Mouse (Mus musculus) myocyte (in vitro differentiated cells): ENCODE measurements around the gene Gltp. TPM values are rescaled to one million over a fixed set of nuclear protein-coding genes. Genes with fewer than 3 reads are reported as not detected.

Source experiments
- H3K27me3 ChIP-seq: one replicate; pipeline ENCODE4 v1.6.1; 2011; ENCODE audit not compliant: control insufficient read depth, insufficient read depth, insufficient read length
- H3K36me3 ChIP-seq: one replicate; pipeline ENCODE4 v1.6.1; 2011; ENCODE audit not compliant: control insufficient read depth, insufficient read depth
- H3K4me2 ChIP-seq: one replicate; pipeline ENCODE4 v1.6.1; 2011; ENCODE audit warnings: low read depth, control low read depth
- H3K4me3 ChIP-seq: one replicate; pipeline ENCODE4 v1.5.1; 2011; ENCODE audit warnings: mild to moderate bottlenecking, control low read depth, moderate library complexity
- H3K79me2 ChIP-seq: one replicate; pipeline ENCODE4 v1.6.1; 2011; ENCODE audit not compliant: control insufficient read depth, insufficient read depth
- H3ac ChIP-seq: one replicate; pipeline ENCODE4 v1.6.1; 2011; ENCODE audit not compliant: control insufficient read depth, insufficient read length
- CEBPB ChIP-seq: IDR thresholded peaks from 2 replicates; pipeline ENCODE4 v1.6.1; 2011; ENCODE audit warnings: mild to moderate bottlenecking, moderate library complexity; ENCODE audit not compliant: poor library complexity, insufficient read depth, severe bottlenecking
- E2F4 ChIP-seq: IDR thresholded peaks from one replicate; pipeline ENCODE4 v1.6.1; 2011; ENCODE audit warnings: mild to moderate bottlenecking, control low read depth, moderate library complexity; ENCODE audit not compliant: insufficient read depth
- MAX ChIP-seq: IDR thresholded peaks from one replicate; pipeline ENCODE4 v1.6.1; 2011; ENCODE audit warnings: low read depth, mild to moderate bottlenecking, control low read depth
- MYOD1 ChIP-seq, 3 experiments: IDR thresholded peaks; one replicate each; pipeline ENCODE4 v1.6.1; 2011; ENCODE audit warnings: control low read depth in 2 of 3, low read depth in 2 of 3, mild to moderate bottlenecking in 2 of 3, moderate library complexity in 1 of 3; ENCODE audit not compliant: insufficient read length in 2 of 3, control insufficient read depth in 1 of 3
- MYOG ChIP-seq, 3 experiments: IDR thresholded peaks; one replicate each; pipeline ENCODE4 v1.6.1; 2011; ENCODE audit warnings: control low read depth in 2 of 3, low read depth in 2 of 3, mild to moderate bottlenecking in 2 of 3; ENCODE audit not compliant: insufficient read length in 2 of 3, control insufficient read depth in 1 of 3, insufficient read depth in 1 of 3
- POLR2A ChIP-seq: IDR thresholded peaks from one replicate; pipeline ENCODE4 v1.6.1; 2011; ENCODE audit warnings: low read depth, mild to moderate bottlenecking, control low read depth, moderate library complexity; ENCODE audit not compliant: insufficient read length
- POLR2AphosphoS2 ChIP-seq: IDR thresholded peaks from one replicate; pipeline ENCODE4 v1.6.1; 2011; ENCODE audit warnings: low read depth, control low read depth; ENCODE audit not compliant: insufficient read length
- REST ChIP-seq: IDR thresholded peaks from one replicate; pipeline ENCODE4 v1.6.1; 2011; ENCODE audit warnings: mild to moderate bottlenecking, control low read depth, moderate library complexity; ENCODE audit not compliant: insufficient read depth, insufficient read length
- SRF ChIP-seq: IDR thresholded peaks from one replicate; pipeline ENCODE4 v1.6.1; 2011; ENCODE audit warnings: low read depth; ENCODE audit not compliant: control insufficient read depth, insufficient read length
- TCF12 ChIP-seq: IDR thresholded peaks from one replicate; pipeline ENCODE4 v1.6.1; 2011; ENCODE audit warnings: mild to moderate bottlenecking, control low read depth; ENCODE audit not compliant: poor library complexity, insufficient read depth, severe bottlenecking
- TCF3 ChIP-seq: IDR thresholded peaks from one replicate; pipeline ENCODE4 v1.6.1; 2011; ENCODE audit warnings: low read depth, control low read depth; ENCODE audit not compliant: insufficient read length
- USF1 ChIP-seq: IDR thresholded peaks from one replicate; pipeline ENCODE4 v1.6.1; 2011; ENCODE audit warnings: low read depth, mild to moderate bottlenecking, control low read depth, moderate library complexity
- polyA plus RNA-seq: library from polyadenylated mRNA; unstranded; fragments of >200 nt; fragmentation: generic; extraction: Trizol; gene quantifications from one replicate; pipeline ENCODE4 v1.2.1, GENCODE M21; 2012; ENCODE audit warnings: missing spikeins

Gltp gene
- polyA plus RNA-seq, 1 experiment, result 45.2 TPM

- Histone ChIP-seq H3K36me3 (peaks cover 3% of the 10 kb centered on the region), H3K4me3 (peak within 1 kb of the TSS; percentile 56), H3ac (peak within 1 kb of the TSS; percentile 89), H3K27me3 (no peaks in the 10 kb centered on the region), H3K4me2 (peak within 1 kb of the TSS; percentile 88), H3K79me2 (no peaks in the 10 kb centered on the region)
- TF ChIP-seq MYOG (IDR thresholded peaks at IDR 0.05; ENCODE audit: control insufficient read depth in 1 of 3, insufficient read depth in 1 of 3, insufficient read length in 2 of 3, low read depth in 2 of 3), result no peak
- TF ChIP-seq POLR2AphosphoS2, result peak; percentile 56
- no peak for TF ChIP-seq E2F4
- peak; percentile 79 for TF ChIP-seq POLR2A
These were observed 16.7 kb upstream of the Gltp start, which contains the start of gene Tchp for GRCm38 (mm10) chr5:114707265-114708068. TSS of gene Tchp (plus strand) at chr5:114707760.

GRCm38 (mm10) chr5:114702403-114703392 is 11.9 kb upstream of the Gltp start:
- H3K4me3 ChIP-seq, result no peak overlapping the region
- H3K4me2 ChIP-seq, result no peak overlapping the region
- H3K27me3 ChIP-seq, result no peaks in the 10 kb centered on the region
- H3K36me3 ChIP-seq, result no peaks in the 10 kb centered on the region
- H3K79me2 ChIP-seq, result no peaks in the 10 kb centered on the region
- H3ac ChIP-seq, result no peak overlapping the region
- TF ChIP-seq USF1 (no peak), E2F4 (no peak), MYOD1 (IDR thresholded peaks at IDR 0.05; ENCODE audit: control insufficient read depth in 1 of 3, insufficient read length in 2 of 3, low read depth in 2 of 3) (no peak), REST (no peak), CEBPB (no peak), TCF12 (no peak), SRF (no peak), MYOG (IDR thresholded peaks at IDR 0.05; ENCODE audit: control insufficient read depth in 1 of 3, insufficient read depth in 1 of 3, insufficient read length in 2 of 3, low read depth in 2 of 3) (no peak), POLR2A (no peak), POLR2AphosphoS2 (no peak), TCF3 (no peak), MAX (no peak)

GRCm38 (mm10) chr5:114699015-114699414 is 8.2 kb upstream of the Gltp start:
- no peak overlapping the region for H3K4me2 ChIP-seq
- no peaks in the 10 kb centered on the region for H3K36me3 ChIP-seq
- no peak overlapping the region for H3K4me3 ChIP-seq
- no peak overlapping the region for H3ac ChIP-seq
- peaks cover 6% of the 10 kb centered on the region for H3K27me3 ChIP-seq
- H3K79me2 ChIP-seq, result no peaks in the 10 kb centered on the region
- TF ChIP-seq TCF12, result no peak
- TF ChIP-seq MYOD1 (IDR thresholded peaks at IDR 0.05; ENCODE audit: control insufficient read depth in 1 of 3, insufficient read length in 2 of 3, low read depth in 2 of 3), result no peak
- no peak for TF ChIP-seq USF1

- no peaks in the 10 kb centered on the region for H3K36me3 ChIP-seq
- H3K27me3 ChIP-seq, result peaks cover 13% of the 10 kb centered on the region
- no peak overlapping the region for H3K4me2 ChIP-seq
- H3K79me2 ChIP-seq, result no peaks in the 10 kb centered on the region
- H3ac ChIP-seq, result no peak overlapping the region
- H3K4me3 ChIP-seq, result no peak overlapping the region
- no peak for TF ChIP-seq POLR2AphosphoS2
- TF ChIP-seq TCF12, result no peak
- TF ChIP-seq POLR2A, result no peak
- no peak for TF ChIP-seq SRF
- TF ChIP-seq MAX, result no peak
- TF ChIP-seq TCF3, result no peak
- no peak for TF ChIP-seq USF1
- TF ChIP-seq E2F4, result no peak
- TF ChIP-seq CEBPB, result no peak
- no peak for TF ChIP-seq MYOD1 (IDR thresholded peaks at IDR 0.05; ENCODE audit: control insufficient read depth in 1 of 3, insufficient read length in 2 of 3, low read depth in 2 of 3)
- no peak for TF ChIP-seq MYOG (IDR thresholded peaks at IDR 0.05; ENCODE audit: control insufficient read depth in 1 of 3, insufficient read depth in 1 of 3, insufficient read length in 2 of 3, low read depth in 2 of 3)
- no peak for TF ChIP-seq REST
These were observed 7.4 kb upstream of the Gltp start for GRCm38 (mm10) chr5:114698044-114698746.
